Mouse (Mus musculus) small intestine, adult 2 months (tissue): ENCODE measurements around the gene Ddx20. TPM values are rescaled to one million over a fixed set of nuclear protein-coding genes. Genes with fewer than 3 reads are reported as not detected.

Source experiments
- H3K27ac ChIP-seq: fragments of 200-500 bp; 2 replicates; pipeline ENCODE4 v1.5.1; 2012; ENCODE audit warnings: low read depth, low read length, control low read depth, inconsistent platforms; ENCODE audit not compliant: insufficient read depth
- H3K27me3 ChIP-seq: fragments of 200-500 bp; 2 replicates; pipeline ENCODE4 v1.6.1; 2012; ENCODE audit warnings: mild to moderate bottlenecking, moderate library complexity, low read length, inconsistent platforms; ENCODE audit not compliant: control insufficient read depth, insufficient read depth
- H3K36me3 ChIP-seq: fragments of 200-500 bp; 2 replicates; pipeline ENCODE4 v1.6.1; 2012; ENCODE audit warnings: mild to moderate bottlenecking, low read length, control low read depth, inconsistent platforms; ENCODE audit not compliant: control insufficient read depth, insufficient read depth
- H3K4me1 ChIP-seq: fragments of 200-500 bp; 2 replicates; pipeline ENCODE4 v1.6.1; 2012; ENCODE audit warnings: low read length, inconsistent platforms, mixed read lengths; ENCODE audit not compliant: control insufficient read depth, insufficient read depth, insufficient read length
- H3K4me3 ChIP-seq: fragments of 200-500 bp; 2 replicates; pipeline ENCODE4 v1.5.1; 2012; ENCODE audit warnings: low read depth, mild to moderate bottlenecking, control low read depth, inconsistent platforms, low read length, moderate library complexity
- CTCF ChIP-seq: fragments of 200-500 bp; IDR thresholded peaks from 2 replicates; pipeline ENCODE4 v1.5.1; 2012; ENCODE audit warnings: low read depth, mild to moderate bottlenecking, control low read depth, inconsistent platforms, low read length, moderate library complexity, mixed read lengths; ENCODE audit not compliant: insufficient replicate concordance, insufficient read length; ENCODE audit errors: extremely low read depth
- POLR2A ChIP-seq: fragments of 200-500 bp; IDR thresholded peaks from 2 replicates; pipeline ENCODE4 v1.6.1; 2012; ENCODE audit warnings: low read depth, mild to moderate bottlenecking, control low read depth, inconsistent platforms, low read length, moderate library complexity
- WGBS: fragments of 180-500 bp; shearing (Covaris S2); methylation state at CpG from one replicate; pipeline ENCODE4 v1.1.7; 2018; 5-methylcytosine and 5-hydroxymethylcytosine counted together
- polyA plus RNA-seq: library from polyadenylated mRNA; depleted of rRNA; stranded (reverse); fragments of >200 nt; gene quantifications from 2 replicates; pipeline ENCODE4 v1.2.3, GENCODE M21; 2012

The Ddx20 gene
- polyA plus RNA-seq, 1 experiment = 15.8 TPM

GRCm38 (mm10) chr3:105721681-105722201, 34.4 kb upstream of the Ddx20 start:
- H3K36me3 ChIP-seq = no peaks in the 10 kb centered on the region; the same call in 1 of the 2 replicates
- no peak overlapping the region for H3K27ac ChIP-seq
- H3K4me3 ChIP-seq = no peak overlapping the region
- no peaks in the 10 kb centered on the region for H3K4me1 ChIP-seq
- TF ChIP-seq POLR2A (no peak), CTCF (no peak)
- 76% methylated on average over 2 of the region's 2 CpGs for WGBS
- H3K27me3 ChIP-seq = no peaks in the 10 kb centered on the region

GRCm38 (mm10) chr3:105720514-105720913, 33.1 kb upstream of the Ddx20 start:
- H3K27me3 ChIP-seq = no peaks in the 10 kb centered on the region
- 67% methylated on average over 4 of the region's 4 CpGs for WGBS
- H3K4me1 ChIP-seq = no peaks in the 10 kb centered on the region
- H3K27ac ChIP-seq = no peak overlapping the region
- H3K4me3 ChIP-seq = no peak overlapping the region
- H3K36me3 ChIP-seq = no peaks in the 10 kb centered on the region; the same call in 1 of the 2 replicates
- TF ChIP-seq CTCF (no peak), POLR2A (no peak)

GRCm38 (mm10) chr3:105719979-105720378, 32.6 kb upstream of the Ddx20 start:
- no peak overlapping the region for H3K4me3 ChIP-seq
- WGBS = 52% methylated on average over 4 of the region's 4 CpGs
- H3K36me3 ChIP-seq = no peaks in the 10 kb centered on the region; the same call in 1 of the 2 replicates
- H3K4me1 ChIP-seq = no peaks in the 10 kb centered on the region
- TF ChIP-seq CTCF (no peak), POLR2A (no peak)
- H3K27ac ChIP-seq = no peak overlapping the region
- H3K27me3 ChIP-seq = no peaks in the 10 kb centered on the region

GRCm38 (mm10) chr3:105718746-105719145, 31.4 kb upstream of the Ddx20 start:
- Histone ChIP-seq H3K27ac (no peak overlapping the region), H3K4me1 (no peaks in the 10 kb centered on the region), H3K36me3 (no peaks in the 10 kb centered on the region), H3K27me3 (no peaks in the 10 kb centered on the region), H3K4me3 (no peak overlapping the region)
- WGBS = 57% methylated on average over 4 of the region's 4 CpGs
- TF ChIP-seq CTCF (no peak), POLR2A (no peak)

GRCm38 (mm10) chr3:105717856-105718555, 30.6 kb upstream of the Ddx20 start:
- no peak for TF ChIP-seq CTCF
- no peak for TF ChIP-seq POLR2A
- Histone ChIP-seq H3K4me1 (no peaks in the 10 kb centered on the region), H3K36me3 (no peaks in the 10 kb centered on the region), H3K27me3 (no peaks in the 10 kb centered on the region), H3K27ac (no peak overlapping the region), H3K4me3 (no peak overlapping the region)
- WGBS = 77% methylated on average over 11 of the region's 11 CpGs

- H3K4me1 ChIP-seq = no peaks in the 10 kb centered on the region
- TF ChIP-seq POLR2A = no peak
- no peak for TF ChIP-seq CTCF
- H3K27ac ChIP-seq = no peak overlapping the region
- no peak overlapping the region for H3K4me3 ChIP-seq
- no peaks in the 10 kb centered on the region for H3K27me3 ChIP-seq
- 71% methylated on average over 18 of the region's 18 CpGs for WGBS
- no peaks in the 10 kb centered on the region for H3K36me3 ChIP-seq
These were observed 29.1 kb upstream of the Ddx20 start for GRCm38 (mm10) chr3:105716353-105717000.

- TF ChIP-seq CTCF = no peak
- no peak for TF ChIP-seq POLR2A
- H3K4me3 ChIP-seq = no peak overlapping the region
These were observed 27.4 kb upstream of the Ddx20 start for GRCm38 (mm10) chr3:105714820-105715167.

More at GRCm38 (mm10) chr3:105714820-105715167, 27.4 kb upstream of the Ddx20 start:
- no peaks in the 10 kb centered on the region for H3K36me3 ChIP-seq
- no peaks in the 10 kb centered on the region for H3K4me1 ChIP-seq
- H3K27me3 ChIP-seq = no peaks in the 10 kb centered on the region
- no peak overlapping the region for H3K27ac ChIP-seq
